Mouse (Mus musculus): ENCODE results near the gene Usp49. TPM values are rescaled to one million over a fixed set of nuclear protein-coding genes. Genes with fewer than 3 reads are reported as not detected.

Gene Usp49
- polyA plus RNA-seq, 1 experiment from 2014 or later: 10.8 TPM

GRCm38 (mm10) chr17:47730633-47731575 is 100.4 kb downstream of the Usp49 start:
- Histone ChIP-seq H3K9me3 (no peaks in the 10 kb centered on the region), H3K27ac (no peak overlapping the region), H3K4me3 (replicated peaks) (no peak overlapping the region), H3K9ac (replicated peaks) (no peak overlapping the region), H3K27me3 (no peaks in the 10 kb centered on the region), H3K4me1 (replicated peaks) (no peaks in the 10 kb centered on the region), H3K36me3 (no peaks in the 10 kb centered on the region), H3K4me2 (replicated peaks) (no peak overlapping the region)
- WGBS: 45% methylated on average over 24 of the region's 24 CpGs
- no peak for ATAC-seq

GRCm38 (mm10) chr17:47735553-47736100 is 105.1 kb downstream of the Usp49 start:
- Histone ChIP-seq H3K27me3 (peaks cover 29% of the 10 kb centered on the region), H3K4me3 (replicated peaks) (no peak overlapping the region), H3K27ac (no peak overlapping the region), H3K9me3 (no peaks in the 10 kb centered on the region), H3K36me3 (no peaks in the 10 kb centered on the region), H3K9ac (replicated peaks) (no peak overlapping the region), H3K4me2 (replicated peaks) (no peak overlapping the region), H3K4me1 (replicated peaks) (peaks cover 29% of the 10 kb centered on the region)
- ATAC-seq: no peak
- 78% methylated on average over 14 of the region's 14 CpGs for WGBS

Other genes starting within 250 kb of the Usp49 start
- gene Guca1b, start 245.3 kb upstream of the Usp49 start, polyA plus RNA-seq (2015; fragmentation: Nextera tagmentation; extraction: Ambion mirVana): 0.48 and 0.93 TPM in 2 replicates
- 0.19 and 0.31 TPM in 2 replicates for gene Guca1a, start 230.1 kb upstream of the Usp49 start, polyA plus RNA-seq (2015; fragmentation: Nextera tagmentation; extraction: Ambion mirVana)
- 0.26 and 0.30 TPM in 2 replicates for gene AI661453, start 194.1 kb upstream of the Usp49 start, polyA plus RNA-seq (2015; fragmentation: Nextera tagmentation; extraction: Ambion mirVana)
- gene 1700001C19Rik, start 193.3 kb upstream of the Usp49 start, polyA plus RNA-seq (2015; fragmentation: Nextera tagmentation; extraction: Ambion mirVana): 0.62 and 0.70 TPM in 2 replicates
- gene Taf8, start 128.4 kb upstream of the Usp49 start, polyA plus RNA-seq (2015; fragmentation: Nextera tagmentation; extraction: Ambion mirVana): 24.6 and 27.3 TPM in 2 replicates
- gene Ccnd3, start 125.6 kb upstream of the Usp49 start, polyA plus RNA-seq (2015; fragmentation: Nextera tagmentation; extraction: Ambion mirVana): 60.4 and 71.4 TPM in 2 replicates
- gene Bysl, start 19.2 kb upstream of the Usp49 start, polyA plus RNA-seq (2015; fragmentation: Nextera tagmentation; extraction: Ambion mirVana): 31.9 and 32.4 TPM in 2 replicates
- 43.8 and 44.3 TPM in 2 replicates for gene Med20, start 19.1 kb upstream of the Usp49 start, polyA plus RNA-seq (2015; fragmentation: Nextera tagmentation; extraction: Ambion mirVana)
- 2.4 and 3.7 TPM in 2 replicates for gene Gm20517, start 19.1 kb upstream of the Usp49 start, polyA plus RNA-seq (2015; fragmentation: Nextera tagmentation; extraction: Ambion mirVana)
- gene Tomm6, start 57.7 kb downstream of the Usp49 start, polyA plus RNA-seq (2015; fragmentation: Nextera tagmentation; extraction: Ambion mirVana): 285 and 287 TPM in 2 replicates
- gene Frs3, start 58.3 kb downstream of the Usp49 start, polyA plus RNA-seq (2015; fragmentation: Nextera tagmentation; extraction: Ambion mirVana): 26.9 and 28.0 TPM in 2 replicates
- 0.62 and 0.66 TPM in 2 replicates for gene Gm21981, start 63.8 kb downstream of the Usp49 start, polyA plus RNA-seq (2015; fragmentation: Nextera tagmentation; extraction: Ambion mirVana)
- 1.0 TPM in 2 replicates for gene Prickle4, start 64.0 kb downstream of the Usp49 start, polyA plus RNA-seq (2015; fragmentation: Nextera tagmentation; extraction: Ambion mirVana)
- not detected in 2 replicates for gene Pgc, start 96.2 kb downstream of the Usp49 start, polyA plus RNA-seq (2015; fragmentation: Nextera tagmentation; extraction: Ambion mirVana)
- gene Tfeb, start 106.3 kb downstream of the Usp49 start, polyA plus RNA-seq (2015; fragmentation: Nextera tagmentation; extraction: Ambion mirVana): 1.8 and 2.0 TPM in 2 replicates
- 2.8 and 4.4 TPM in 2 replicates for gene Mdfi, start 204.0 kb downstream of the Usp49 start, polyA plus RNA-seq (2015; fragmentation: Nextera tagmentation; extraction: Ambion mirVana)